Mouse (Mus musculus) left cerebral cortex, postnatal 4 days (tissue): ENCODE measurements around the gene Zfp770. TPM values are rescaled to one million over a fixed set of nuclear protein-coding genes. Genes with fewer than 3 reads are reported as not detected.

Experiments used
- DNase-seq: peaks from one replicate; pipeline ENCODE4 v3.0.0-alpha.2; 2022
- intact Hi-C: fragments of 180-260 bp; cut with DNase I; formaldehyde crosslinking; loops from one replicate; pipeline ENCODE4 v1.15.1; 2025
- microRNA-seq: library from miRNA; unstranded; fragments of <30 nt; microRNA quantifications from one replicate; pipeline ENCODE4 v1.2.0, GENCODE M21; 2022
- total RNA-seq, 2 experiments: library from RNA; stranded (reverse); gene quantifications; 2 replicates each; pipeline ENCODE4 v1.2.3; 2021

Zfp770 gene
- total RNA-seq, 2 experiments from 2014 or later: 29.4 to 30.2 TPM

DNA sequence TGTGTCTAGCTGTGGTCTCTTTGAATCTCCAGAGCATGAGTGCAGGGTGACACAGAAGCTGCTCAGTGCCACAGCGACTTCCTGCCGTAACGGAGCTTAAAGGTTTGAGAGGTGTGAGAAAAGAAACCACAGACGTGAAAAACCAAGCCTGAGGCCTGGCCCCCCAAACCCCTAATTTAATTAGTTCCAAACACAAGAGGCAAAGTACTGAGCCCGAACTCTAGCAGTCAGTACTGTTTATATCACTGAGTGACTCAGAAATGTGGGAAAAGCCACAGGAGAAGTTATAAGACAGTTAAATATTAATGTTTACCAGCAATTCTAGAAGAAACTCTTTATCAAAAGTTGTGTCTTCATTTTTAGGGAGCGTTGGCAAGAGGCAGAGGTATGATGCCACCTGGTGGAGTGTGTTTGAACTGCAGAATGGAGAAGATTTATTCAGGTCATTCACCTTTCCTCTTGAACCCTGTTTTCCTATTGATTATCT lies 55.9 kb downstream of the Zfp770 start:
- peak; percentile 37 for DNase-seq
- intact Hi-C loops: loop anchor here (1.0 to 5.0 kb wide), 2 partner anchors 38 to 279 kb away; no protein-coding TSS in a partner anchor

DNA sequence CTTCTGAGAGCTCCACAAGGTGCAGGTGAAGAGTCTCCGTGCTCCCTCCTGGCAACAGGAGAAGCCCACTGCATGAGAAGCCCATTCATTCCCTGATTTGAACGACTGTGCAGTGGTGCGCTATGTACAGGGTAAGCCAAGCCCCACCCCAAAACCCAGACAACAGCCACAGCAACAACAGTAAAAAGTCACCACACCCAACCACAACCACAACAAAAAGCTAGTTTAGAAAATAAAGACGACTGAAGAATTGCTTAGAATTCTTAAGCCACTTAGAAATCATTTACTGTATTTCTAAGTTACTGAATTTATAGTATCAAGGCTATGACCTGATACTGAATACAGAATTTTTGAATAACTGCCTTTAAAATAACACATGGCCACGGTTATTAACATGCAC lies 56.4 kb downstream of the Zfp770 start:
- intact Hi-C loops: loop anchor here (1.0 to 5.0 kb wide), 2 partner anchors 38 to 279 kb away; no protein-coding TSS in a partner anchor
- DNase-seq: no peak

DNA sequence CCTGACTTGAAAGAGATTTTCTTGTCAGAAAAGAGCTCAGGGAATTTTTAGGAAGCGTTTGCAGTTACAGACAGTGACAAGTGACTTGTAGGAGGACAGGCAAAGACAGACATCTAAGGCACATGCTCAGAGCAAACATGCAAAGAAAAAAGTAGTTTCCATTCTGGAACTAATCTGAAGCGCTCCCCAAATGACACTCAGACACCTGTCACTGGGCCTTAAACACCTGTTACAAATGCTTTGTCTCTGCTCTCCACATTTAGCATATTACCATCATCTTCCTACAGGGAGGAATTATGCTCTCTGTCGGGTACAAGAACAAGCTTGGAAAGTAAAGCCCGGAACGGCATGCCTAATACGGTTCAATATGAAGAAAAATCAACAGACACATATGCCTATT lies 57.4 kb downstream of the Zfp770 start:
- no peak for DNase-seq
- intact Hi-C loops: no loop called here

Small RNA genes lying within 50 kb of the gene (microRNA-seq; reads per million reads assigned to microRNA genes)
- gene Mir7002: 0.90 reads per million

Other genes with a start within 250 kb of the Zfp770 start
- 10 to 100 TPM; 19.4 to 23.5 TPM for gene Gjd2, start 187.8 kb downstream of the Zfp770 start, total RNA-seq
- not detected for gene Actc1, start 147.9 kb downstream of the Zfp770 start, total RNA-seq
- gene Aqr, start 14.4 kb downstream of the Zfp770 start, total RNA-seq: 10 to 100 TPM; 35.8 to 36.9 TPM